Mouse (Mus musculus) cerebellum, adult 8-10 months (tissue): ENCODE measurements around the gene Vamp3.
A peak's percentile ranks its signal among the peaks of the same experiment; 100 is the strongest.

Experiments
- DNase-seq: peaks from one replicate; pipeline ENCODE4 v3.0.0; 2022

Vamp3 gene

GRCm38 (mm10) chr4:151057347-151058321 is at the start of gene Vamp3:
TSS of gene Vamp3 (minus strand) at chr4:151057963.
- peak; percentile 99 for DNase-seq

GRCm38 (mm10) chr4:151106468-151106867 is 48.7 kb upstream of the Vamp3 start:
- no peak for DNase-seq

- no peak for DNase-seq
Measured at GRCm38 (mm10) chr4:151105886-151106285, 48.1 kb upstream of the Vamp3 start.

GRCm38 (mm10) chr4:151104147-151104546 is 46.4 kb upstream of the Vamp3 start:
- DNase-seq: no peak

- DNase-seq: no peak
Measured at GRCm38 (mm10) chr4:151103646-151104045, 45.9 kb upstream of the Vamp3 start.

- no peak for DNase-seq
Measured at GRCm38 (mm10) chr4:151097104-151097438, 39.3 kb upstream of the Vamp3 start.

GRCm38 (mm10) chr4:151096334-151097103 is 38.8 kb upstream of the Vamp3 start:
- no peak for DNase-seq

GRCm38 (mm10) chr4:151095207-151095606 is 37.4 kb upstream of the Vamp3 start:
- peak; percentile 56 for DNase-seq

- DNase-seq: no peak
Measured at GRCm38 (mm10) chr4:151089270-151089669, 31.5 kb upstream of the Vamp3 start, which contains the start of gene Gm13090. TSS of gene Gm13090 (plus strand) at chr4:151089570.

- peak; percentile 82 for DNase-seq
Measured at GRCm38 (mm10) chr4:151088819-151089218, 31.1 kb upstream of the Vamp3 start.

GRCm38 (mm10) chr4:151087358-151087757 is 29.6 kb upstream of the Vamp3 start:
- no peak for DNase-seq

- no peak for DNase-seq
Measured at GRCm38 (mm10) chr4:151083027-151083426, 25.3 kb upstream of the Vamp3 start.

GRCm38 (mm10) chr4:151081977-151082376 is 24.2 kb upstream of the Vamp3 start:
- DNase-seq: no peak

GRCm38 (mm10) chr4:151081355-151081754 is 23.6 kb upstream of the Vamp3 start:
- DNase-seq: no peak

GRCm38 (mm10) chr4:151074817-151075216 is 17.1 kb upstream of the Vamp3 start:
- DNase-seq: no peak

GRCm38 (mm10) chr4:151073108-151073744 is 15.5 kb upstream of the Vamp3 start:
- peak; percentile 87 for DNase-seq

GRCm38 (mm10) chr4:151070962-151071361 is 13.2 kb upstream of the Vamp3 start:
- no peak for DNase-seq

GRCm38 (mm10) chr4:151068751-151069150 is 11.0 kb upstream of the Vamp3 start:
- DNase-seq: no peak

- DNase-seq: no peak
Measured at GRCm38 (mm10) chr4:151059566-151059965, 1.8 kb upstream of the Vamp3 start.

- DNase-seq: no peak
Measured at GRCm38 (mm10) chr4:151058634-151059033, 871 bp upstream of the Vamp3 start.

GRCm38 (mm10) chr4:151051162-151051561 is 6.6 kb downstream of the Vamp3 start:
- DNase-seq: no peak

- DNase-seq: no peak
Measured at GRCm38 (mm10) chr4:151046524-151046923, 11.2 kb downstream of the Vamp3 start.

GRCm38 (mm10) chr4:151044944-151045570 is 12.7 kb downstream of the Vamp3 start:
- DNase-seq: no peak
